Mouse (Mus musculus) forebrain, embryonic 15.5 days (tissue): ENCODE data around the gene 1700019N19Rik. TPM values are rescaled to one million over a fixed set of nuclear protein-coding genes. Genes with fewer than 3 reads are reported as not detected.

Experiments used
- ATAC-seq: fragments of 200-750 bp; cut with Nextera tagmentation; replicated peaks from 2 replicates; pipeline ENCODE4 v1.8.0; 2017; ENCODE audit warnings: mild to moderate bottlenecking, moderate TSS enrichment, moderate library complexity
- H3K27ac ChIP-seq: fragments of 300-500 bp; sonication (generic); replicated peaks from 2 replicates; pipeline ENCODE4 v1.5.1; 2015; ENCODE audit warnings: mild to moderate bottlenecking, inconsistent platforms
- H3K27me3 ChIP-seq: fragments of 300-500 bp; sonication (generic); 2 replicates; pipeline ENCODE4 v1.6.1; 2015; ENCODE audit warnings: inconsistent platforms
- H3K36me3 ChIP-seq: fragments of 300-500 bp; sonication (generic); 2 replicates; pipeline ENCODE4 v1.6.1; 2015; ENCODE audit warnings: mild to moderate bottlenecking, inconsistent platforms
- H3K4me1 ChIP-seq: fragments of 300-500 bp; sonication (generic); 2 replicates; pipeline ENCODE4 v1.6.1; 2015; ENCODE audit warnings: inconsistent platforms
- H3K4me2 ChIP-seq: fragments of 300-500 bp; sonication (generic); replicated peaks from 2 replicates; pipeline ENCODE4 v1.6.1; 2015; ENCODE audit warnings: mild to moderate bottlenecking, inconsistent platforms
- H3K4me3 ChIP-seq: fragments of 300-500 bp; sonication (generic); 2 replicates; pipeline ENCODE4 v1.5.1; 2015; ENCODE audit warnings: mild to moderate bottlenecking, inconsistent platforms
- H3K9ac ChIP-seq: fragments of 300-500 bp; sonication (generic); replicated peaks from 2 replicates; pipeline ENCODE4 v1.6.1; 2015; ENCODE audit warnings: mild to moderate bottlenecking, inconsistent platforms
- H3K9me3 ChIP-seq: fragments of 300-500 bp; sonication (generic); 2 replicates; pipeline ENCODE4 v1.6.1; 2016; ENCODE audit warnings: inconsistent platforms
- WGBS: fragments of 180-500 bp; shearing (Covaris S2); methylation state at CpG from one replicate; pipeline ENCODE4 v1.1.7; 2015; ENCODE audit warnings: mixed read lengths; 5-methylcytosine and 5-hydroxymethylcytosine counted together
- polyA plus RNA-seq: library from polyadenylated mRNA; unstranded; fragments of >200 nt; fragmentation: Nextera tagmentation; extraction: Ambion mirVana; gene quantifications from 2 replicates; pipeline ENCODE4 v1.2.1, GENCODE M21; 2015

Gene 1700019N19Rik
- polyA plus RNA-seq, 1 experiment from 2014 or later: not detected

DNA sequence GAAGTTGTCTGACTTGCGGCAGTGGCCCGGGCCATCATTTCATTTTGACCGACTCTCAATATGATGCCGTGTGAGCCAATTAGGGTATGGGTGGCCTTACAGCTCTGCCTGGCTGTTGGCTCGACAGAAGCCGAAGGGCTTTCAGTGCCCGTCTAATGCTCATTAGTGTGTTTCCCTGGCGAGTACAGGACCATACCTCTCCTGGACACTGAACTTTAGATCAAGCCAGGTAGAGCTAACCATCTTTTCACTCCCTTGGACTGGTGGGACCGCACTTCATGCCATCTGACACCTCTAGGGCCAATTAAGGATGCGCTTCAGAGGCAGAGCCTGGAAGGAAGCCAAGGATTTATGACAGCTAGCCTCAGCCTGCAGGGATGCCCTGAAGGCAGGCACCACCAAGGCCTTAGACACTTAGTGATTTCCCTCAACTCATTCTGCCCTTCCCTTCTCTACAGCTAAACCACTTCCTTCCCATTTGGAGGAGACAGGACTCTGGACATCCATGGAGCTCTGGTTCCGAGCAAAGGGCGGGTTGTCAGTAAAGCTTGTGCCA, 931 bp upstream of the 1700019N19Rik start:
- no peaks in the 10 kb centered on the region for H3K27me3 ChIP-seq
- H3K9ac ChIP-seq: no peak overlapping the region
- H3K4me3 ChIP-seq: no peak overlapping the region
- peaks cover 11% of the 10 kb centered on the region; the same call in 1 of the 2 replicates for H3K36me3 ChIP-seq
- ATAC-seq: 0 out of 2 replicates have a peak, but pooled peaks have one; percentile 26
- WGBS: 57% methylated on average over 12 of the region's 12 CpGs
- no peak overlapping the region for H3K27ac ChIP-seq
- 0 out of 2 replicates have a peak, but pooled peaks cover 5% of the 10 kb centered on the region for H3K4me1 ChIP-seq
- no peak overlapping the region for H3K4me2 ChIP-seq
- no peaks in the 10 kb centered on the region for H3K9me3 ChIP-seq

DNA sequence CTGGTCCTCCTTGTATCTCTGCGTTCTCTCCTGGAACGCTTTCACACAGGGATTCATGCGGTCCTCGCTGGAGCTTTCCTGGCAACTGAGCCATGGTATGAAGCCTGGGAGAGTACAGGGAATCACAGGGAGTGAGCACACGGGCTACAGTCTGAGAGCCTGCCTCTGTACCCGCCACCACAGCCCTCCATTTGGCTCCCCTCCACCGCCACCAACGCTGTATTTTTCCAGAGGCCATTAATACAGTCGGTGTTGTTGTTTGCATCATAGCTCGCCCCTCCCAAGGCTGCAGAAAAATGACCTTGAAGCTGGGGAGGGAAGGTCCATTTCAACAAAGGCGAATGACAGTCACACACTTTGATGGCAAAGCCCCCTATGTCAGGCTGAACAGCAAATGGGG, 5.1 kb downstream of the 1700019N19Rik start:
- Histone ChIP-seq H3K36me3 (no peaks in the 10 kb centered on the region), H3K4me2 (no peak overlapping the region), H3K4me1 (peaks cover 11% of the 10 kb centered on the region), H3K4me3 (no peak overlapping the region), H3K27me3 (no peaks in the 10 kb centered on the region), H3K9me3 (no peaks in the 10 kb centered on the region), H3K27ac (peak overlapping the region; percentile 35), H3K9ac (no peak overlapping the region)
- ATAC-seq: peak; percentile 53
- 44% methylated on average over 11 of the region's 11 CpGs for WGBS

DNA sequence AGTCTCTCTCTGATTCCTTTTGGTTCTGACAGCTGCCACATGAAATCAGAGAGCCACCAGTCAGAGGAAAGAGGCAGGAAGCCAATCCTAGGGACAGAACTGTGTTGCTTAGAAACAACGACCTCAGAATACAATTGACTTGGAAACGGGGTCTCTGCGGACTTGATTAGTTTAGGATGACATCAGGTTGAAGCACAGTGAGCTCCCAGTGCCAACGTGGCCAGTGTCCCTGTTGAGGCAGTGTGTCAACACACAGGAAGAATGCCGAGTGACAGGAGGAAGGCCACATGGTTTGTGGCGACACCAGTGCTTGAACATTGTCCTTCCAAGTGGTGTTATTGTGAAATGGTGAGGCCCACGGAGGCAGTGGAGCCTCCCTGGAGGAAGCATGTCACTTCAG, 10.3 kb downstream of the 1700019N19Rik start:
- Histone ChIP-seq H3K9me3 (no peaks in the 10 kb centered on the region), H3K4me2 (no peak overlapping the region), H3K9ac (no peak overlapping the region), H3K4me1 (peaks cover 17% of the 10 kb centered on the region), H3K27ac (no peak overlapping the region), H3K36me3 (no peaks in the 10 kb centered on the region), H3K27me3 (no peaks in the 10 kb centered on the region), H3K4me3 (no peak overlapping the region)
- 32% methylated on average over 7 of the region's 7 CpGs for WGBS
- ATAC-seq: no peak

DNA sequence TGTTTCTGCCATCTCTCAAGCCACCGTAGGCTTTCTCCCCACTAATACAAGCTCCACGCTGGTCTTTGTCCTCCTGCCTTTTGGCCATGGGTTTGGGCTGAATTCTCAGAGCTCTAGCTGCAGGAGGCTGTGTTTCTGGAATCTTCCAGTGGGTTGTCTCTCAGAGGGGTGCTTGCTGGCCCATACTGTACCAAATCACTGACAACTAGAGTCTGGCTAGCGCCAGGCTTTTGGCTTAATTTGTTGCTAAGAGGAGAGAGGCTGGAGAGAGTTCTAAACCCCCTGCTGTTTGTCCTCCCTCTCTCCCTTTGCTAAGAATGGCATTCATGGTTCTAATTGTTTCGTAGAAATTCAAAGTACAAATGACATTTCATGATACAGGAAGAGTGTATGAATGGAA, 12.7 kb downstream of the 1700019N19Rik start:
- 22% methylated on average over 4 of the region's 4 CpGs for WGBS
- no peak overlapping the region for H3K27ac ChIP-seq
- H3K9ac ChIP-seq: no peak overlapping the region
- no peaks in the 10 kb centered on the region for H3K9me3 ChIP-seq
- H3K4me1 ChIP-seq: peaks cover 12% of the 10 kb centered on the region
- no peak overlapping the region for H3K4me2 ChIP-seq
- H3K36me3 ChIP-seq: no peaks in the 10 kb centered on the region
- no peaks in the 10 kb centered on the region for H3K27me3 ChIP-seq
- H3K4me3 ChIP-seq: no peak overlapping the region
- ATAC-seq: no peak

DNA sequence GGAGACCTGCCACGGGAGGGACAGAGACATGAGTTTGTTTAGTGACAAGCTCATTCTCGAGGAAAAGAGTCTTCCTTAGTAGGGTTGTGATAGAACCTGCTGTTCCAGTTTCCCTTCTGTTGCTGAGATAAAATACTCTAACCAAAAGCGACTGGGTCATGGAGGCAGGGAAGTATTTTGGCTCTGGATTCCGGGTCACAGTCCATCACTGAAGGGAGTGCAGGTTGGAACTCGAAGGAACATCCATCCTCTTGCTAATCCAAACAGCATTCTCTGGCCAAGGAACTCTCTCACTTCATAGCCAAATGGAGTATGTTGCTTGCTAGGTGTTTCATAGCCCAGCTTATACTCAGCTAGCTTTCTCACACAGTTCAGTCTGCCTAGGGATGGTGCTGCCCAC, 17.8 kb downstream of the 1700019N19Rik start:
- Histone ChIP-seq H3K36me3 (no peaks in the 10 kb centered on the region), H3K4me2 (no peak overlapping the region), H3K4me1 (peaks cover 3% of the 10 kb centered on the region; the same call in 1 of the 2 replicates), H3K4me3 (no peak overlapping the region), H3K27ac (no peak overlapping the region), H3K9ac (no peak overlapping the region), H3K9me3 (no peaks in the 10 kb centered on the region), H3K27me3 (no peaks in the 10 kb centered on the region)
- no peak for ATAC-seq
- 79% methylated on average over 5 of the region's 5 CpGs for WGBS

DNA sequence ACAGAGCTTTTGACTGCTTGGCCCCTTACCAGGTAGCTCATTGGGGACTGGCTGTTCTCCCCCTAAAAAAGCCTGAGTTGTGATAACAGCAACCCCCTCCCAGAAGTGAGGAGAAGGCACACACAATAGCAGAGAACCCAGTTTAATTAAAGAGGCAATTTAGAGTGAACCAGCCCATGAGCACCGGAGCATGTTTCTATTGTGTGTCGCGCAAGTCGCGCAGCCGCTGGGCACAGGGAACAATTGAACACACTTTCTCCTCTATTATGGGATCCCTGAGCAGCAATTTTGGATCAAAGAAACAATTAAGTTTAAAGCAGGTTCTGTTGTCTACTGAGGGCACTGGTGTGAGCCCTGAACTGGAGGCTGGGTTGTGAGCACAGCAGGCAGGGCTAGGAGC, 26.9 kb downstream of the 1700019N19Rik start:
- Histone ChIP-seq H3K9me3 (no peaks in the 10 kb centered on the region), H3K9ac (no peak overlapping the region), H3K4me1 (peaks cover 16% of the 10 kb centered on the region), H3K4me2 (no peak overlapping the region), H3K36me3 (no peaks in the 10 kb centered on the region), H3K27me3 (no peaks in the 10 kb centered on the region), H3K27ac (no peak overlapping the region), H3K4me3 (no peak overlapping the region)
- ATAC-seq: no peak
- WGBS: 2% methylated on average over 6 of the region's 6 CpGs

DNA sequence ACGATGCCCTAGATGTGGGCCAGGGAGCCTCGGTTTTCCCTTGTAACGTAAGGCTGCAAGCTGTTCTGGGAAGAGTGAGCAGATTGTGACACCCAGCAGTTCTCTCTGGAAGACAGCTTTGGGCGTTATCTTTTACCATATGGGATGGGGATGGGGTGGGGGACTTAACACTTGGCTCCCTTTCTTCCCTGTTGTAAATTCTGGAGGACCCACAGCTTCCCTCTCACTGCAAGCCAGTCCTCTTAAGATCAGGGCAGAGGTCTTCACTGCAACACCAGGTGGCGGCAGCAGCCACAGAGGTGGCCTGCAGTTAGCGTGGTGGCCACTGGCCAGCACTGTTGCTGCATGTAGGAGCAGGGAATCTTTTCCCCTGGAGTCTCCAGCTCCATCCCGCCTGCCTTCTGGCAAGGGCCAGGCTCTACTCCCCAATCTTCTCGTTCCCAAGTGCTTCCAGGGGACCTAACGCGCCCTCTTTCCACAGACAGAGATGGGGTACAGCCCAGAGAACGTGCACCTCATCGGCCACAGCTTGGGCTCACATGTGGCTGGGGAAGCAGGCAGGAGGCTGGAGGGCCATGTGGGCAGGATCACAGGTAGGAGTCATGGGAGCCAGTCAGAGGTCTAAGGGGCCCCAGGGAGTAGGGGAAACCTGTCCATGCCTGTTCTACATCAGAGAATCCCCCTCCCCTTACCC, 31.3 kb downstream of the 1700019N19Rik start:
- no peaks in the 10 kb centered on the region for H3K27me3 ChIP-seq
- no peak overlapping the region for H3K9ac ChIP-seq
- H3K4me2 ChIP-seq: 0 out of 2 replicates have a peak overlapping the region, but pooled peaks have one; percentile 3
- H3K36me3 ChIP-seq: no peaks in the 10 kb centered on the region
- ATAC-seq: peak; percentile 89
- H3K9me3 ChIP-seq: no peaks in the 10 kb centered on the region
- H3K4me1 ChIP-seq: peaks cover 16% of the 10 kb centered on the region
- H3K27ac ChIP-seq: peak overlapping the region; percentile 84
- H3K4me3 ChIP-seq: no peak overlapping the region
- 14% methylated on average over 12 of the region's 12 CpGs for WGBS

DNA sequence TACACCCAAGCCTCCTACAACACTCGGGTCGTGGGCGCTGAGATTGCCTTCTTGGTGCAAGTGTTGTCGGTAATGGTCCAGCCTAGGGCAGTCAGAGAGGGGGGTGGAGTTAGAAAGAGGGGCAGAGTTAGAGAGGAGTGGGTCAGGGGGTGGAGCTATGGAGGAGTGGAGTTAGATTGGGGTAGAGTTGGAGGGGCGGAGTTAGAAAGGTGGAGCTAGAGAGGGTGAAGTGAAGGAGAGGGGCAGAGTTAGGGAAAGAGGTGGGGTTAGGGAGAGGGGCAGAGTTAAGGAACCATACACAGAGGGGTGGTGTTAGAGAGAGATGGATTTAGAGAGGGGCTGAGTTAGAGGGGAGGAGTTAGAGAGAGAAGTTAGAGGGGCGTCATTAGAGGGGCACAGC, 31.9 kb downstream of the 1700019N19Rik start:
- Histone ChIP-seq H3K4me2 (no peak overlapping the region), H3K36me3 (no peaks in the 10 kb centered on the region), H3K4me1 (peaks cover 12% of the 10 kb centered on the region), H3K27ac (peak overlapping the region; percentile 62), H3K27me3 (no peaks in the 10 kb centered on the region), H3K9ac (no peak overlapping the region), H3K4me3 (no peak overlapping the region), H3K9me3 (no peaks in the 10 kb centered on the region)
- 35% methylated on average over 6 of the region's 6 CpGs for WGBS
- ATAC-seq: peak; percentile 72

DNA sequence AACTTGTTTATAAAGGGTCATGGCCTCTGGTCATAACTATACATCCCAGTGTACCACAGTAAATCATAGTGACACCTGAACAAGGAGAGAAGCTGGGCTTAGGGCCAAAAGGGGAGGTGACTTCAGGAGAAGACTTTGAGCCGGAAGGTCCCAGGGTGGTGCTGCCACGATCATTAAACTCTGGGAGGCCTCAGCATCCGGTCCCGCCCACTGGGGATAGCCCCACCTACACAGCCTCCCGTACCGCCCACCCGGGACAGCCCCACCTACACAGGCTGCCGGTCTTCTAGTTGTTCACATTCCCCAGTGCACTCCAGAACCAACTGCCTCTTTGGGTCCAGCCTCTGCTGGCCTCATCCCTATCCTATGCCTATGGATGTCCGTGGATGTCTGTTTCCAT, 34.8 kb downstream of the 1700019N19Rik start, which contains the start of gene Pnliprp2:
Pnliprp2 (plus strand) TSS at position 297 of the 400 bp plus-strand sequence.
- ATAC-seq: no peak
- Histone ChIP-seq H3K4me1 (peaks cover 5% of the 10 kb centered on the region), H3K36me3 (no peaks in the 10 kb centered on the region), H3K27ac (no peak within 1 kb of the TSS), H3K4me2 (no peak within 1 kb of the TSS), H3K9me3 (no peaks in the 10 kb centered on the region), H3K9ac (no peak within 1 kb of the TSS), H3K27me3 (no peaks in the 10 kb centered on the region), H3K4me3 (no peak within 1 kb of the TSS)
- WGBS: 81% methylated on average over 9 of the region's 9 CpGs

DNA sequence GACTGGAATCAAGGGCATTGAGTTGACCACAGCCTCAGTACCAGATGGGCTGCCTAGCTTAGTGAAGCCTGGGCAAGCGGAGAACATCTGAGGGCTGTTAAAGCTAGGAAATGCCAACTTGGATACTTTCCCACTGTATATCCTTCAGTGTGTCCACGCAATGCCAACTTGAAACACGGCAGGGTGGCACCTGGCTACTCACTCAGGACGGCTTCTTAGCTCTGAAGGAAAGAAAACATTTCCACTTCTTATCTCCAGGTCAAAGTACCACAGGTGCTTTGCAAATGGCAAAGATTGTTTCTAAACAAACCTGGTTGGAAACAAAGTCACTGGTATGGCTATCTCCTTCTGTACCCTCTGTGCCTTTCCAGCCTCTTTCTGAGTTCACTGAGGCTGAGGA, 35.4 kb downstream of the 1700019N19Rik start:
- Histone ChIP-seq H3K27me3 (no peaks in the 10 kb centered on the region), H3K36me3 (no peaks in the 10 kb centered on the region), H3K9ac (no peak overlapping the region), H3K4me3 (no peak overlapping the region), H3K4me2 (no peak overlapping the region), H3K9me3 (no peaks in the 10 kb centered on the region), H3K27ac (no peak overlapping the region), H3K4me1 (peaks cover 5% of the 10 kb centered on the region)
- ATAC-seq: no peak
- WGBS: 87% methylated on average over 4 of the region's 4 CpGs

DNA sequence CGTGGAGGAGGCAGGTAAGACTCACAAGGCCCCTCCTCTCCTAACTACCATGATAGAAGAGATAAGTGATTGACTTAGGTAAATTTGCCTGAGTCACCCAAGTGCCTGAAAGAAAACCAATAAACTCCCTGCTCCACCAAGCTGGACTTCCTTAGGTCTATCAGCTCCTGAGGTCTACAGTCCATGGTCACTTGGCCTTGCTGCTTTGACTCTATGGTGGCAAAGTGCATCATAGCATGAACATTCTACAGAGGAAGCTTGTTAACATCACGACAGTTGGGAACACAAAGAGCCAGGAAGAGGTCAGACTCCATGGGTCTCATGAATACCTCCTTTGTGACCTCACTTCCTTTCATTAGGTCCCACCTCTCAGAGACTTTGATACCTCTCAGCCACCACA, 42.8 kb downstream of the 1700019N19Rik start:
- Histone ChIP-seq H3K36me3 (no peaks in the 10 kb centered on the region), H3K4me2 (no peak overlapping the region), H3K9ac (no peak overlapping the region), H3K4me1 (no peaks in the 10 kb centered on the region), H3K4me3 (no peak overlapping the region), H3K27ac (no peak overlapping the region), H3K27me3 (no peaks in the 10 kb centered on the region), H3K9me3 (no peaks in the 10 kb centered on the region)
- ATAC-seq: no peak
- 82% methylated on average over 2 of the region's 2 CpGs for WGBS

DNA sequence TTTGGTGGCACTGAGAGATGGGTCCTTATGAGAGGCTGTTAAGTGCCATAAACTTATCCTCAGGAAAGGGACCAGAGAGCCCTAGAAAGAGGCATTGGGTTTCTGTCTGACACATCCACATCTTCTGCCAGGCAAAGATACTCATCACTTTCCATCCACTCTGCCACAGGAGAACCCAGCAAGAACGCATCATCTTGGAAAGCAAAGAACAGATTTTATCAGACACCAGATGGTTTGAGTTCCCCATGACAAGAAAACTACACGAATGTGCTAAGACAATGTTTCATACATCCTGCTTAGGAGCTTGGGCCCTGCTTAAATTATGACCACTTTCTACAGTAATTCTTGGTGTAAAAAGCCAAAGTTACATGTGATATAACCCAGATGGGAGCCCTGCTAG, 43.4 kb downstream of the 1700019N19Rik start:
- WGBS: 72% methylated on average over 2 of the region's 2 CpGs
- Histone ChIP-seq H3K36me3 (no peaks in the 10 kb centered on the region), H3K9ac (no peak overlapping the region), H3K4me3 (no peak overlapping the region), H3K27ac (no peak overlapping the region), H3K4me2 (no peak overlapping the region), H3K9me3 (no peaks in the 10 kb centered on the region), H3K4me1 (no peaks in the 10 kb centered on the region), H3K27me3 (no peaks in the 10 kb centered on the region)
- ATAC-seq: no peak
